Mouse (Mus musculus): ENCODE results near the gene Smim7. TPM values are rescaled to one million over a fixed set of nuclear protein-coding genes. Genes with fewer than 3 reads are reported as not detected.

The Smim7 gene
- 117 and 121 TPM in 2 replicates for total RNA-seq (2023)

GRCm38 (mm10) chr8:72570633-72571610 is at the start of gene Smim7:
Gene Smim7, minus strand, starts transcription at chr8:72571088.

DNA sequence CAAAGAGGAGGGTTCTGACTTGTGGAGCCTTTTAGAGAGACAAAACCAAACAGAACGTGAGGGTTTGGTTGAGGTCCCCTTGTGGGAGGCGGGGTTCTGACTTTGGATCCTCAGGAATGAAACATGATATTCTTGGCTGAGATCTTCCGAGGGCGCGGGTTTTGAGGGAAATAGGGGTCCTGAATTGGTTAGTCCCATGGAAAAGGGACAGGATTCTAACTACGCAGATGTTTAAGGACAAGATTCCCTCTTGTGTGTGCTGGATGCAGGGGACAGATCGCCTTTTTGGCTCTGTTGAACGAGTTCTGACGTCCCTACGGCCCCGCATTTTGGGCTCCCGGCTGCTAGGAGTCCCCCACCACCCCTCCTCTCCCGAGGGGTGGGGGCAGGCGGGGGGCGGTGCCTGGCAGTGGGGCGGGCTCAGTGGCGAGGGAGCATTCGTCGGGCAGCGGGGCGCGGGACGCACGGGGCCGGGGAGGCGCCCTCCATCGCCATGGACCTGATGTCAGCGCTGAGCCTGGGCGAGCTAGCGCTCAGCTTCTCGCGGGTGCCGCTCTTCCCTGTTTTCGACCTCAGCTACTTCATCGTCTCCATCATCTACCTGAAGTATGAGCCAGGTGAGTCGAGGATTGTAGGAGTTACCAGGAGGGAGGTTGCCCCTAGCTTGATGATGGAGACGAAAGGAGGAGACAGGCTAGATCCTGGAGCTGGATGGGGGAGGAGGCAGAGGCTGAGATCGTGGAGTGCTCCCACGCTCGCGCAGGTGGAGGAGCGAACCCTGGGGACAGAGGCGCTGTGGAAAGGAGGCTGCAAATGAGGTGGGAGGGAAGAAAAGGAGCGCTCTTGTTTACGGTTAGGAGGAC is 954 bp upstream of the Smim7 start, which contains the start of gene Tmem38a:
Gene Tmem38a, plus strand, starts transcription at position 445 of the 863 bp plus-strand sequence.

DNA sequence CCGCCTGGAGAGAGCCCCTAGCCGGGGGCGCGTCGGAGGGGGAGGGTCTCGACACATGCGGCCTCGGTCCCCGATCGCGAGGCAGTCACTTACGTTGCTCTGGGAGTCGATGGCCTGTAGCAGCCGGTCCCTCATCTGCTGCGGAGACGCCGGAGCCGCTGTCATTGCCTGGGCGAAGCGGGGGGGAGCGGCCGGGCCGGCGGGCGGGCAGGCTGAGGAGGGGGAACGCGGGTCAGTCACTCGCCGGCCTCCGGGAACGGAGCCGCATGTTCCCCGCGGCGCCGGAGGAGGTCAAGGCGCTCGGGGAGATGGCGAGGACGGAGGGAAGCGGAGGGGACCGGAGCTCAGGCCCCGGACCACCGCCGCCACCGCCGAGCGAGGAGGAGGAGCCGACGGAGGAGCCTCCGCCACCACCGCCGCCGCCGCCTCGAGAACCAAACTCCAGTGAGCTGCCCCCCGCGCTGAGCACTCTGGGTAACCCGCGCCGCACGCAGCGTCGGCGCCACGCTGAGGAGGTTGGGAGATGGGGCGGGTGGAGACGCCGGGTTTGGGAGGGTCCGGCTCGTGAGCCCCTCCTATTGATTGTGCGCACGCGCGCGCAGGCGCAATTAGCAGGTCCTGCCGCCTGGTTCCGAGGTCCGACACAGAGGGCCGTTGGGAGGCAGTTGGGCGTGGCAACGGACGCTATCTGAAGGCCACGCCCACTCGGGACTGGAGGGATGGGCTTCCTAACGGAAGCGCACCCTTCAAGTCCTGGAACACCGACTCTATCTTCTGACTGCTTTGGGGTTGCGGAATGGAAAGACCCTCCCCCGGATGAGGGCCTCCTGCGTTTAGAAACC is 22.9 kb downstream of the Smim7 start, which contains the start of gene Med26:
Gene Med26, minus strand, starts transcription at position 469 of the 842 bp plus-strand sequence.

Other genes starting within 250 kb of the Smim7 start
- 46.0 and 60.4 TPM in 2 replicates for gene Eps15l1, start 149.6 kb downstream of the Smim7 start, total RNA-seq (2023)
- not detected in 2 replicates for gene Calr3, start 127.2 kb downstream of the Smim7 start, total RNA-seq (2023)
- gene 1700030K09Rik, start 127.2 kb downstream of the Smim7 start, total RNA-seq (2023) = 0.79 and 1.6 TPM in 2 replicates
- gene Cherp, start 95.9 kb downstream of the Smim7 start, total RNA-seq (2023) = 62.2 and 65.7 TPM in 2 replicates
- gene Slc35e1, start 78.5 kb downstream of the Smim7 start, total RNA-seq (2023) = 147 and 157 TPM in 2 replicates
- 13.2 and 16.7 TPM in 2 replicates for gene Med26, start 22.8 kb downstream of the Smim7 start, total RNA-seq (2023)
- gene Tmem38a, start 967 bp upstream of the Smim7 start, total RNA-seq (2023) = 22.8 and 23.8 TPM in 2 replicates
- gene Nwd1, start 75.6 kb upstream of the Smim7 start, total RNA-seq (2023) = 0.41 and 0.47 TPM in 2 replicates
- 157 and 174 TPM in 2 replicates for gene Sin3b, start 152.2 kb upstream of the Smim7 start, total RNA-seq (2023)
- gene F2rl3, start 190.8 kb upstream of the Smim7 start, total RNA-seq (2023) = 1.1 and 1.4 TPM in 2 replicates

Data from neutrophil, adult 65 days (primary cell).